Mouse (Mus musculus) adrenal gland, adult (tissue): ENCODE data around the gene Susd5.
"Not testable (repeated sequence)": the region's sequence is repeated elsewhere in the genome, so short reads cannot be mapped to it uniquely, and the experiment has no call there.

Experiments used
- DNase-seq, 2 experiments: peaks; one replicate each; pipeline ENCODE4 v3.0.0; 2022 to 2023; ENCODE audit warnings: low spot score in 1 of 2; ENCODE audit not compliant: inconsistent age in 2 of 2

Susd5 gene

DNA sequence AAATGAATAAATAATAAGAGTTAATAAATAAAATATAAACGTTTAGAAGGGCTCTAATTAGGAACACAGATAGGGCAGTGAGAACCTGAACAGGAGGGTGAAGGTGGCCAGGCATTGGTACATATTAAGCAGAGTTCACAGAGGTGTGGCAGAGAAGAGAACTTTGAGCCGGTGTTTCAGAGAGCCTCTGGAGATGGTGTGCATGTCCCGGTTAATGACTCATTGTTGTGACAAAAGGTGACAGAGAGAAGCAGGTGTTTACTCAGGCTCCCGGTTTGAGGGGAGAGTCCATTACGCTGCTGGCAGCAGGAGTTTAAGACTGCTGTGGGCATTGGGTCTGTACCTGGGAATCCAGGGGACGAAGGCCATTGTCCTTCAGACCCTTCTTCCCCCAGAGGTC, 12.4 kb downstream of the Susd5 start:
- DNase-seq = no peak

DNA sequence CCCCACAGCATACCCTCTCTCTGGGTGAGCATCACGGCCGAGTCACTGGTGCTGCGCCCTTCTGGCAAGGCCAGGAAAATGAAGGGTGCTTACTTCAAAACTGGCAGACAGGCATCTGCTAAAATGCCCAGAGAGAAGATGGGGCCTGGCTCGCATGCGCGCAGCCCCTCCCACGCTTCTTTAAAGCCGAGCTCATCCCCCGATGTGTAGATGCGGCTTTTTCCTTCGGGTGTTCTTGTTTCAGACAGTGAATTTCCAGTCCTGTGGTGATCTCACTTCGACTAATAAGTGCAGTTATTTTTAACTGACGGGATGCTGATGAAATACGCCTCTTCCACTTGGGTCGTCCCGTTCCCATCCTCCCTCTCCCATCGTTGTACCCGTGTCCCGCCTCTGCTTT, 16.7 kb downstream of the Susd5 start:
- DNase-seq = no peak

DNA sequence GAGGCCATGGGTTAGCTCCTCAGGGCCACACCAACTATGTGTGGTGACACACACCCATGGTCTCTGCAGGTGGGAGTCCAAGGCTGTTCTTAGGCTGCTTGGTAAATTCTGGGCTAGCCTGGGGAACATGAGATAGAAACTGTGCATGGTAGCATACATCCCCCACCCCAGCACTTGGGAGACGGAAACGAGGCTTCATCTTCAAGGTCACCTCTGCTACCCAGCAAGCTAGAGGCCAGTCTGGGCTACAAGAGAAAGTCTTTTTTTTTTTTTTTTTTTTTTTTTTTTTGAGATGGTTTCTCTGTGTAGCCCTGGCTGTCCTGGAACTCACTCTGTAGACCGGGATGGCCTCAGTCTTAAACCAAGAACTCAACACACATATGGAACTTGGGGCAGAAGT, 29.5 kb downstream of the Susd5 start:
- no peak for DNase-seq

DNA sequence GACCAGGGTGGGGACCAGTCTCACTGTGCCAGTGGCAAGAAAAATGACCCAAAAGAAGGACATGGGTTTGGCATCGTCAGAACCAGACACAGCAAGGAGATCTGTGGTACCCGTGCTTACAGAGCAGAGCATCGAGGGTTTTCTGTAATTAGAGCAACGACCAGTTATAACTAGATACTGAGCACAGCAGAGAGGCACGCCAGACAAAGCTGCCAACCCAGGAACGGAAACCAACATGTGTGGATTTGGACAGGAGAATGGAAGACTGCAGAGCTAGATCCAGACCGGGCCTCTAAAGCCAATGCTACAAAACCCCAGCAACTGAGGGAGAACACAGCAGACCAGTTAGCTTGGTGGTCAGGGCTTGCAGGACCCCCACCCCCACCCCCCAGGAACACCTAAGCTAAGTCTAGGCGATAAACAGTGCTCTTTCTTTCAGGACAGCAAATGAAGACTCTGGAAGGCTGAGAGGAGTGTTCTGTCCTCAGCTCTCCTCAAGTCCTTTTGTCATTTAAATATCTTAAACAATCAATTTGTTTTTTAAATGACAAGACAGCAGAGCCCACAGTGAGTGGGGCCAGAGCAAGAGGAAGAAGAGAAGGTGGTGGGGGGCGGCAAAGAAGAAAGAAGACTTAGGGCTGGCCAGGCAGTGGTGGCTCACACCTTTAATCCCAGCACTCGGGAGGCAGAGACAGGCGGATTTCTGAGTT, 30.3 kb downstream of the Susd5 start:
- DNase-seq = no peak

DNA sequence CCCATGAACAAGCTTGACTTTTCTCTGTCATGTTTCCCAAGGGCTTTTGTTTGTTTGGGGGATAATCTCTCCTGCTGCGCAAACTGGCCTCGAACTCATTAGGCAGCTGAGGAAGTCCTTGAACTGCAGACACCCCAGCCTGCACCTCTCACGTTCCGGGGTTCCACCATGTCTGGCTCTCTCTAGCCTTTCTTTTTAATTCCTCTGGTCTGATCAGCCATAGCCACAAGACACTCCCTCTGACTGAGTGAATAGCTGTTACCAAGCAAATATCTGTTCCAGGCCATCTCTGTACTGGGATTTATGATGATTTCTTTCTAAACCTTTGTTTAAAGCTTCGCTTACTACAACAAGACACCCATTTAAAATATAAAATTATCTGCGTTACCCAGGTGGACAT, 31.9 kb downstream of the Susd5 start:
- not testable (repeated sequence) for DNase-seq

DNA sequence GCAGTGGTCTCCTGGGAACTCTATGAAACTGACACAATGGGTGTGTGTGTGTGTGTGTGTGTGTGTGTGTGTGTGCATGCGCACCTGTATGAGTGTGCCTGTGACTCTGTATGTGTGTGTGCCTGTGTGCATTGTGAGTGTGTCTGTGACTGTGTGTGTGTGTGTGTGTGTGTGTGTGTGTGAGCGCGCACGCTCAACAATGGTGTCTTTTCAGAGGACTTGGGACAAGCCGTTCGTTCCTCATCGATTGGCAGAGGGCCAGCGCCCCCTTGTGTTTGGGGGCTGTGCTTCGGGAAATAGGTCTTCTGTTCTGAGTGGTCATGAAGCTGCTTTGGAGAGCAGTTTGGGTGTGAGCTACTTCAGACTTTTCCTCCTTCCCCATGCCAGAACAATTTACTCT, 35.2 kb downstream of the Susd5 start:
- DNase-seq = not testable (repeated sequence)

DNA sequence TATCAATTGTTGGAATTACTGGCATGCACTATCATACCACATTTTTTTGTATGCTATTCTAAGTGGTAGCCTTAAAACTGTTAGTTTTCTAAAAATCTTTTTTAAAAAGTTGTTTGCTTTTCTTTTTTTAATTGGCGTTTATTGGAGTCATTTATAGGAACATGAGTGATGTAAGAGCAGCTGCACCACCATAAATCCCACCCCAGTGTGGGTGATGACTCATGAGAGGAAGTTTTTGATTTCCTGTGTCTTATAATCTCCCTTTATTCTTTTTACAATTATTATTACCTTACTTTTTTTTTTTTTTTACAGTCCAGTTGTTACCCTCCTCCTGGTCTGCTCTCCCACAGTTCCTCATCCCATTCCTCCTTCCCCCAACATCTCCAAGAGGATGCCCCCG, 37.9 kb downstream of the Susd5 start:
- DNase-seq = no peak

DNA sequence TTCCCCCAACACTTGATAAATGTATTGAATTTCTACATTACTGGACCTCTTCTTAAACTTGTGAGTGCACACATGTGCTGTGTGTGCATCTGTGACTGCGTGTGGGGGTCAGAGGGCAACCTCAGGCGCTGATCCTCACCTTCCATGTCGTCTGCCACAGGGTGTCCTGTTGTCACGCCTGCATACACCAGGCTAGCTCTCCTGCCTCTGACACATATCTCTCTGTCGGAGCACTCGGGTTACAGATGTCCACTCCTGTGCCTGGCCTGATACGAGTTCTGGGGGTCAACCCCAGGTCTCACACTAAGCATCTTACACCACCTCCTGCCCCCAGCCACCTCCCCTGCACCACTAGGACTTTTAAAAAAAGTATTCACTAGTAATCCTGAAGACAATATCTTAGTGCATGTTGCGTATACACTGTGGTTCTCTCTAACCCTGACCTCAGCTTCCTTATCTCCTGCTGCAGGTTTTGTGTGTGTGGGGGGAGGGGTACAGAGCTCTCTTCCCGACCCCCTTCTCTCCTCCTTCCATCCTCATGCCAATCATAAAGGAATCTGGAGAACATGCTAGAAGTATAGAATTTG, 41.9 kb downstream of the Susd5 start:
- DNase-seq = no peak

DNA sequence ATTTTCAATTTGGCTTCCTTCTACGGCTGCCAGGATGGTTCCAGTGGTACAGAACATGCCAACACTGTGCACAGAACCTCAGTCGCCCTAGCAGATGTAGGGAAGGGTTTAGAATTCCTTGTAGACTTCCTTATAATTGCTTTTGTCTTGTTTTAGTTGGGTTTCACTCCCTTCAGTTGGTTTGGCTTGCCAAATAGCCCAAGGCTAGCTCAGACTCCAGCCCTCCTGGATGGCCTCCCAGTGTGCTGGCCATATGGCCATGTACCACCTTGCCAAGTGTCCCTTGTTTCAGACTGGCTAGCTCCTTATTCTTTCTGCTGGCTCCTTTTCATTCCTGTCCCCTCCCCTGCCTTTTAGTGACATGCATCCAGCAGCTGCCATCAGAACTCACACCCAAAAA, 53.3 kb downstream of the Susd5 start:
- DNase-seq = no peak

DNA sequence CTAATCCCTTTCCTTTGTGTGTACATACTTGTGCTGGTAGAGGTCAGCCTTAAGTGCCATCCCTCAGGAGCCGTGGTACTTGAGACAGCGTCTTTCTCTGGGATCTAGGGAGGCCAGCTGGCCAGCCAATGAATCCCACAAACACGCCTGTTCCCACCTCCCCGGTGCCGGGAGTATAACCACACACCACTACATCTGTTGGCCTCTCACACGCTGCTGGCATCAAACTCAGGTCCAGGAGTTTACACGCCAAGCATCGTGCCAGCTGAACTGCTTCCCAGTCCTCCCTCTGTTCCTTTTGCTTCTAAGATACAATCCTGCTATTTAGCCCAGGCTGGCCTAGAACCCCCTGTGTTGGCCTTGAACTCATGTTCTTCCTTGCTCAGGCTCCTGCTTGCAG, 54.2 kb downstream of the Susd5 start:
- no peak for DNase-seq

DNA sequence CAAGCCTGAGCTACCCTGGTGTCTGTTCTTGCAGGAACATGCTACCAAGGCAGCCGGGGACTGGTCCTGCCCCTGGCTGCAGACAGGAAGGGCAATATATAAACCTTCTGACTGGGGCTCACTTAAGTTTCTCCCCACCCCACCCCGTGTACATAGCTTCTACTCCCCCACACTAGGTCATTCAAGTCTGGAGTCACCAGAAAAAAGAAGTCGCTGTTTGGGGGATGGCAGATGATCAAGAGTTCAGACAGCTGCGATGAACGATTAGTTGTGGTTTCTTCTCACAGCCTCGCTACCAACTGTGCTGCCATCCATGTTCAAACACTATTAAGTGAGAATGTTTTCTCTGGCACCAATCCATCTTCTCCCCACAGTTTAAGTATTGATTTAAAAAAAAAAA, 55.3 kb downstream of the Susd5 start:
- no peak for DNase-seq

DNA sequence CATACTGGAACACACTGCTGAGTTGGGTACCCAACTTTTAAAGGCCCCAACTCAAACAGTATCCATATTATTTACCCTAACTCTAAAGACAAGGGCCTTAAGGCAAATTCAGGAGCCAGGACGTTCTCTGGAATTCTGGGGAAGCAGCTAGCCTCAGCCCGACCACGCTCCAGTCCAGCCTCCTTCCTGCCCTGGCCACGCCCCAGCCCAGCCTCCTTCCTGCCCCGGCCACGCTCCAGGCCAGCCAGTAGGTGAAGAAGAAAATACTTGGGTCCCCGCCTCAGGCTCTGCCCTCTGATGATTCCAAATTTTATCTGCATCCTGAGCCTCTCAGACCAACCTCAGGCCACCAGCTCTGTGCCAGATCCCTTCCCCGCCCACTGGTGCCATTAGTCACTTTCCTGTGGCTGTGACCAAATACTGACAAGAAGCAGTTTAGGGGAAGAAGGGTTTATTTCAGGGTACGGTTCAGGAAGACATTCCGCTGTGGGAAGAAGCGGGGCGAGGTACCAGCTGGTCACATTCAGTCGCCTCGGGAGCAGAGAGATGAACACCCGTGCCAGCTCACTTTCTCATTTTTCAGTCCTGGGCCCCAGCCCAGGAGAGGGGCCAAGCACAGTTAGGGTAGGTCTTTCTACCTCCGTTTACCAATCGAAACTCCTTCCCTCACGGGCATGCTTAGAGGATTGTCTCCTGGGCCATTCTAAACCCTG, 57.1 kb downstream of the Susd5 start:
- no peak for DNase-seq

DNA sequence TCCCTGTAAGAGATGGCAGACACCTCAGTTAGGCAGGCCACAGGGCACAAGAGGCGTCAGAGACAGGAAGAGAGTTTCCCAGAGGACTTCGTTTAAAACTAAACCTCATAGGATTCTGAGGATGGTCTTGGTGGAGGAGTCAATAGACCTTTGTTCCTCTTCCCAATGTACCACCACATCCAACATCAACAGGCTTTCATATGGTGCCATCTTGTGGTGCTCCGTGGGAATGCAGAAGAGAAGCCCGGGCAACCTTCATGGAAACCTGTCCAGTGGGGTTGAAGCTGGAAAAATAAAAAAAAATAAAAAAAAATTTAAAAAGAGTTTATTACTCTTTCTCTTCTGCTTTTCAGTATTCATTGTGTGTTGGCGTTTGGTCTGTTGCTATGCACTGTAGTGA, 59.7 kb downstream of the Susd5 start:
- DNase-seq = peak; percentile 38 to 85

DNA sequence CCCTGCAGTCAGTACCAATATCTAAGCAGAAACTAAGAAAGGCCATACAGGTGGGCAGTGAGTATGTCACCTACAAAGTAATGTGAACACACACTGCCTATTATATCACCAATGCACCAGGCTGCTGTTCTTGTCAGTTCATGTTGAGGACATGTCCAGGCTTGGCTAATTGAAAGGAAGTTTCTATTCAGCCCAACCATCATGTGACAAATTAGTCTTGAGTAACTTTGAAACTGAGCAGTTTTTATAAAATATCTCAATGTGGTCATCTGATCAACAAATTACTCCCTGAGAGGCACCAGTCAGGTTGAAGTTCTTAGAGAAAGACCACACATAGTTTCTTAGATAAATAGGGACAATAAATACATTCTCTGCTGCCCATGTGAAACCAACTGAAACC, 65.9 kb downstream of the Susd5 start:
- DNase-seq = not testable (repeated sequence)

DNA sequence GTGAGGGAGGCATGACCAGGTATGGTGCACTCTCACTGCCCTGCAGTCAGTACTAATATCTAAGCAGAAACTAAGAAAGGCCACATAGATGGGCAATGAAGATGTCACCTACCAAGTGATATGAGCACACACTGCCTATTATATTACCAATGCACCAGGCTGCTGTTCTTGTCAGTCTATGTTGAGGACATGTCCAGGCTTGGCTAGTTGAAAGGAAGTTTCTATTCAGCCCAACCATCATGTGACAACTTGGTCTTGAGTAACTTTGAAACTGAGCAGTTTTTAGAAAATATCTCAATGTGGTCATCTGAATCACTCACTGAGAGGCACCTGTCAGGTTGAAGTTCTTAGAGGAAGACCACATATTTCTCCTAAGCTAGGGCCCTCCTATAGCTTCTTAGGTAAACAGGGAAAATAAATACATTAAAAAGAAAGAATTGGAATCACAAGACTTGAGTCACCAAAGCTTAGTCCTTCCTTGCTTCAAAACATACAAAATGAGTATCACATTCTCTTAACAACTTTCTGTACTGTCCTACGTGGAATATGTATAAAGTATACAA, 72.4 kb downstream of the Susd5 start:
- not testable (repeated sequence) for DNase-seq
